Mouse (Mus musculus): ENCODE measurements at regions not wholly inside any gene's neighbourhood (a gene's known extent, or its start where the extent isn't known, plus 50 kb on each side); places are given as distances from the start of the nearest gene placed in this dataset.

DNA sequence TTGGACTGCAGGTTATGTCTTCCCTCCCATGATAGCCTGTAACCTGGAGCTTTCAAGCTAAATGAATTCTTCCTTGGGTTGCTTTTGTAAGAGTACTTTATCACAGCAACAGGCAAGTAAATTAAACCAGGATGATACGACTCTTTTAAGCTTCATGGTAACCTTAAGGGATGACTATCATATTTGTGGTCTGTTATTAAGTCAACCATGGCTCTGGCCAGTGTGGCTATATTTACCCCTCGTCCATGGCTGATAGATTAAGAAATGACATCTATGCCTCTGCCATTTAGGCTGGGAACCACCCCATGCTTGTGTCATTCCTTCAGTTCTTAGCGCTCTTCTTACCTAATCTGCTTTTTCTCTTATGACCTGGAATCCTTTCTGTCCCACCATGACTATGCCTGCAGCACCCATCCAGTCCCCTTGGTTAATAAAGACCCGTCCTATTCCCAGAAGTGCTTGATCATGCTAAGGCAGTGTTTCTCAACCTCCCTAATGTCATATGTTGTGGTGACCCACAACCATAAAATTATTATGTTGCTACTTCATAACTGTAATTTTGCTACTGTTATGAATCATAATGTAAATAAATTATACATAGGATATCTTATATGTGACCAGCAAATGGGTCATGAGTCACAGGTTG, 214.5 kb upstream of the Nbea start:
- DNase-seq: no peak

DNA sequence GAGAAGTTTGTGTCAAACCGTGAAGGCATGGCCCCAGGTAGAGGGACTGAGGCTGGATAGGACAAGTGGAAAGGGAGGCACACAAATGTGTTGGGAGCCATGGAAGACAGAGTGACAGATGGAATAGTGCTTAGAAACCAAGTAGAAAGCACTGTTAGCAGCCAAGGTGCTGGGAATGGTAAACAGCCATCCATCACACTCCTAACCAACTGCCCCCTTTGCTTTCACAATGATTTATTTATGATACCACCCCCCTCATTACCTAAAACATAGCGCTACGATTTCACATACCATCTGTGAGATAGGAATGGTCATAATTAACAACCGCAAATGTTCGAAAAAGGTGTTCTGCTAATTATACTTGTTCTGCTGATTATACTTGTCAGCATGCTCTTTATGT, 209.6 kb upstream of the Nbea start:
- DNase-seq: no peak

DNA sequence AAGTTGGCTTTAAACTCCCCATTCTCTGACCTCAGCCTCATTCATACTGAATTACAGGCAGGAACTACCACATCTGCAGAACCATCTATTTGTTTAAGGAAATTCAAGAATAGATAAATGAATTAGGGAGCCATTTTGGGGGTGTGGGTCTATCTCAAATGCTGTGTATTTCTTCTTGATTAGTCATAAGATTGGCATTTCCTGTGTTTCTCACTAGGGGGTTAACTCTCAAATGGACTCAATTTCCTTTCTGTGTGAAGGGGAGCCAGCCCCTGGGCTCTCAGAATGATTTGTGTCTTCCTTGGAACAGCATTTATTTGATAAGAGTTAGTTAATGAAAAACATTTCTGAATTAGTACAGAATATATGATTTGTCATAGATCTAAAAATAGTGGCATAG, 196.8 kb upstream of the Nbea start:
- no peak for DNase-seq

DNA sequence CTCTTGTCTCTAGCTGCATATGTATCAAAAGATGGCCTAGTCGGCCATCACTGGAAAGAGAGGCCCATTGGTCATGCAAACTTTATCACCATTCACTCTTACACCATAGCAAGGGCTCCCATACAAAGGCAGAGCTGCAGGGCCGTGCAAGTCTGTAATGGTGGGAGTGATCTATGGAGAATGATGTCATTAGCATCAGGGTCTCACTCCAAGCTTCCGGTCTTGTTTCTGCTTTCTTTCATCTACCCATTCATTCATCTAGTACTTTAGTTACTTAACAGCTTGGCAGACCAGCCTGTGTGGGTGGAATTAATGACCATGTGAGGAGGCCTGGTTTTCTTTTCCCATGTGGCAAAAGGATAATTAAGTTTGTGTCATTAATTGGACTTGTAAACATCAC, 196.0 kb upstream of the Nbea start:
- no peak for DNase-seq

DNA sequence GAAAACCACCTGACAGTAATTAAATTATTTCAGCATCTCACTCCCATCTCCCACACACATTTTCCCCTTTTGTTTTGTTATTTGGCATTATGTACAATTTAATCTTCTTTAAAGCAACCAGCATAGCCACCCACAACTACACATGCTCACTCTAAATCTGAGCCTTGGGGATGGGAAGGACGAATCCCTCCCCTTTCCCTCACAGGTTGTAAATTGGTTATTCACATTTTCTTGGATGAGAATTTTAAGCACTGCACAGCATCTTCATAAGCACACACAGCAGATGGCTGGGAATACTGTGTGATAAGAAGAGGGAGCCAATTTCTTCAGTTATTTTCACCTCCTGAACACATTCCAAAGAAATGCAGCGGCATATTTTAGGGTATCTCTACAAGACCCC, 179.0 kb upstream of the Nbea start:
- no peak for DNase-seq

DNA sequence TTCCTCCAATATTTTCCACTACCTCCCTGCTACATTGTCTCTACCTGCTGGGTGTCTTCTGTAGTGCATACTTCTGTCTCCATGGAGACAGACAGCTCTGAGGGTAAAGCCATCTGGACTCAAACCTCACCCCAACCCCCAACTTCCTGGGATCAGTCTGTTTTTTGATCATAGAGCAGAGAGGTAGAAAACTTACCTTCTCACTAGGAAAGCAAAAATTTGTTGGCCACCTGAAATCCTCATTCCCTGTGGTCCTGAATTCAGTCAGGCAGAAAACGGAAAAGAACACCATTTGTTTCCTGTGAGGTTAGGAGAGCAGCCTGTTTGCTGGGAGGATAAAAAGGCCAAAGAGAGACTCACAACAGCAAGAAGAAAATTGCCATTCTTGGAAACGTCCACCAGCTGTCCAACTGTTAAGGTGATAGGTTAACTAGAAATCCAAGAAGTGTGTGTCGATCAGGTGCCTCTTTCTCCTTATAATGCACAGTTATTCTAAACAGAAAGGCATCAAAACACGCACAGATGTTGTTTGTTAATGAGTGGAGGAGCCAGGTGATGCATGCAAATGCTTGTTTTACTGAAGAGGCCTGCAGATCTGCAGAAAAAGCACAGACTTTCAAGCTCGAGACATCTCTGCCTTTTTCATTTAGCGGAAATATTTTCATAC, 173.7 kb upstream of the Nbea start:
- peak; percentile 67 for DNase-seq

DNA sequence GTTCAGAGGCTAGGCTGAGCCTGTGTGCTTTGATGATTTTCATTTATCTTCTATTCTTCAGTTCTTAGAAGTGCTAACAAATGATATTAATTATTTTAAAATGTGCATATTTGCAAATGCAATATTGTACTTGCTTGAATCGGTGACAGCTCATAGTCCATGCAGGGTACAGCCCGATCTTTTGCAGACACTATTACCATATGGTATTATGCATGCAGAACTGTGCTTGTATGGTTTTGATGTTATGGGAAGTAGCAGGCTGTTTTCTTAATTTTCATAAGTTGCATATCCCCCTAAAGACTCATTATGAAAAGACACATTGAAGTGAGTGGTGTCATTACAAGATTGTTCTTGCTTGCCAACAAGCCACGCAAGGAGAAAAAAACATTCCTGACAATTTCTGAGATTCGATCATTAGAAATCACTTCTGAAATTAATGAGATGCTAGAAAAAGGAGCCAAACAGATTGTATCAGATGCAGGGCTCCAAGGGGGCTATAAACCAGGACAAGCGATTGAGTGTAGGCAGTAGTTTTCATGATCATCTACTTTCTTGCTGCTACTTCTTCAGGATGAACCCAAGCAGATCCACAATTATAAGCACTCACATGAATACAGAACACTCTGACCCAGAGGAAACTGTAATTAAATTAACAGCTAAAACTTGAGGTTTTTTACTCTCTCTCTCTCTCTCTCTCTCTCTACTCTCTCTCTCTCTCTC, 172.8 kb upstream of the Nbea start:
- no peak for DNase-seq
